Mouse (Mus musculus) limb, embryonic 15.5 days (tissue): ENCODE measurements around the gene Mertk. TPM values are rescaled to one million over a fixed set of nuclear protein-coding genes. Genes with fewer than 3 reads are reported as not detected.

Experiments used
- ATAC-seq: fragments of 200-750 bp; cut with Nextera tagmentation; 2 replicates; pipeline ENCODE4 v1.8.0; 2017; ENCODE audit warnings: low read depth, moderate TSS enrichment; ENCODE audit not compliant: insufficient number of reproducible peaks, low FRiP score, low TSS enrichment
- H3K27ac ChIP-seq: fragments of 300-500 bp; sonication (generic); 2 replicates; pipeline ENCODE4 v1.5.1; 2015; ENCODE audit warnings: moderate library complexity, mild to moderate bottlenecking, inconsistent platforms
- H3K27me3 ChIP-seq: fragments of 300-500 bp; sonication (generic); 2 replicates; pipeline ENCODE4 v1.6.1; 2015; ENCODE audit warnings: inconsistent platforms
- H3K36me3 ChIP-seq: fragments of 300-500 bp; sonication (generic); 2 replicates; pipeline ENCODE4 v1.6.1; 2015; ENCODE audit warnings: inconsistent platforms
- H3K4me1 ChIP-seq: fragments of 300-500 bp; sonication (generic); 2 replicates; pipeline ENCODE4 v1.6.1; 2015; ENCODE audit warnings: inconsistent platforms
- H3K4me2 ChIP-seq: fragments of 300-500 bp; sonication (generic); 2 replicates; pipeline ENCODE4 v1.6.1; 2015; ENCODE audit warnings: mild to moderate bottlenecking, inconsistent platforms
- H3K4me3 ChIP-seq: fragments of 300-500 bp; sonication (generic); 2 replicates; pipeline ENCODE4 v1.5.1; 2015; ENCODE audit warnings: mild to moderate bottlenecking, inconsistent platforms
- H3K9ac ChIP-seq: fragments of 300-500 bp; sonication (generic); 2 replicates; pipeline ENCODE4 v1.6.1; 2015; ENCODE audit warnings: inconsistent platforms
- H3K9me3 ChIP-seq: fragments of 300-500 bp; sonication (generic); 2 replicates; pipeline ENCODE4 v1.6.1; 2016; ENCODE audit warnings: inconsistent platforms
- WGBS: fragments of 180-500 bp; shearing (Covaris S2); methylation state at CpG from one replicate; pipeline ENCODE4 v1.1.7; 2015; 5-methylcytosine and 5-hydroxymethylcytosine counted together
- polyA plus RNA-seq: library from polyadenylated mRNA; unstranded; fragments of >200 nt; fragmentation: Nextera tagmentation; extraction: Ambion mirVana; gene quantifications from 2 replicates; pipeline ENCODE4 v1.2.1, GENCODE M21; 2015

The Mertk gene
- polyA plus RNA-seq, 1 experiment from 2014 or later = 10.7 TPM

DNA sequence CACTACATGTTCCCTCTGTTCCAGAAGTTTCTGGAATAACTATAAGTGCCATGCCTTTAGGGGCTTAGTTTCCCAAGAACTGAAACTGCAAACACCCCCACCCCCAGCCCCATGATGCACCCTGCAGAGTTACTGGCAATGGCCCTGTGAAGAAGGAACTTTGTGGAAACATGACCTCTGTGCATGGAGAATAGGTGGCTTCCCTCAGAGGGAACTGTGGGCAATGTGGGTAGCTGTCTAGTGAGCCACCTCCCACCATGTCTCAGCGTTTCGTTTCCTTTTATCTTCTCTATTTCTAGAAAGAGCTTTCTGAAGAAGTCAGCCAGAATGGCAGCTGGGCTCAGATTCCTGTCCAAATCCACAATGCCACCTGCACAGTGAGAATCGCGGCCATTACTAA lies 72.3 kb downstream of the Mertk start:
- H3K4me3 ChIP-seq = no peak overlapping the region
- no peak for ATAC-seq
- WGBS = 90% methylated on average over 4 of the region's 4 CpGs
- H3K27ac ChIP-seq = no peak overlapping the region
- H3K9ac ChIP-seq = no peak overlapping the region
- H3K4me1 ChIP-seq = no peaks in the 10 kb centered on the region
- no peak overlapping the region for H3K4me2 ChIP-seq
- H3K36me3 ChIP-seq = peaks cover 33% of the 10 kb centered on the region
- no peaks in the 10 kb centered on the region for H3K27me3 ChIP-seq
- no peaks in the 10 kb centered on the region for H3K9me3 ChIP-seq

DNA sequence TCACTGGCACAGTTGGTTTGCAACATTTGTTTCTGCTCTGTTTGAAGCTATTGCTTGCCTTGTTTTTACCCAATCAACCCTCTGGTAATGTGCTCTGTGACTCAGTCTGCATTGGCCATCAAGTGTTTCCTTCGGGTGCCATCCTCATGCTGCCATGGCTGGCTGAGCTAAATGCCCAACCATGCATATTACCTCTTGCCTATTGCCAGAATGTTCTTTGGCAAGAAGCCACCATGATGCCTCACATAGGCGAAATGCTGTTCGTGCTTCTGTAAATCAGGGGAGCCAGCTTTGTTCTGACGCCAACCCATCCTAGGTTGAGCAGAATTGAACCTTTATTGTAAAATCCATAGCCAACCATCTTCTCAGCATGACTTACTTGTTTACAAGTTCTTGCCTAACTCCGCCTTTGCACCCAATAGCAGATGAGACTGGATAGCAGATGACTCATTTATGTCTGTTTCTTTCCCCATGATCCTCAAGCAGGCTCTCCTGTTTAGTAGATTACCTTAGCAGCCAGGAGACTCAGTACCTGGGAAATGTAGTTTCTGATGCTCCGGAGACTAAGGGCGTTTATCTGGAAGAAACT lies 73.1 kb downstream of the Mertk start:
- ATAC-seq = no peak
- Histone ChIP-seq H3K9me3 (no peaks in the 10 kb centered on the region), H3K4me2 (no peak overlapping the region), H3K27ac (no peak overlapping the region), H3K36me3 (peaks cover 33% of the 10 kb centered on the region), H3K4me1 (no peaks in the 10 kb centered on the region), H3K4me3 (no peak overlapping the region), H3K9ac (no peak overlapping the region), H3K27me3 (no peaks in the 10 kb centered on the region)
- 93% methylated on average over 7 of the region's 7 CpGs for WGBS

- H3K27ac ChIP-seq = no peak overlapping the region
- H3K36me3 ChIP-seq = peaks cover 44% of the 10 kb centered on the region
- 92% methylated on average over 5 of the region's 5 CpGs for WGBS
- no peaks in the 10 kb centered on the region for H3K4me1 ChIP-seq
- ATAC-seq = no peak
- no peak overlapping the region for H3K9ac ChIP-seq
- H3K4me3 ChIP-seq = no peak overlapping the region
- H3K27me3 ChIP-seq = no peaks in the 10 kb centered on the region
- no peak overlapping the region for H3K4me2 ChIP-seq
- H3K9me3 ChIP-seq = no peaks in the 10 kb centered on the region
Measured at GRCm38 (mm10) chr2:128782231-128782630, 83.5 kb downstream of the Mertk start.

DNA sequence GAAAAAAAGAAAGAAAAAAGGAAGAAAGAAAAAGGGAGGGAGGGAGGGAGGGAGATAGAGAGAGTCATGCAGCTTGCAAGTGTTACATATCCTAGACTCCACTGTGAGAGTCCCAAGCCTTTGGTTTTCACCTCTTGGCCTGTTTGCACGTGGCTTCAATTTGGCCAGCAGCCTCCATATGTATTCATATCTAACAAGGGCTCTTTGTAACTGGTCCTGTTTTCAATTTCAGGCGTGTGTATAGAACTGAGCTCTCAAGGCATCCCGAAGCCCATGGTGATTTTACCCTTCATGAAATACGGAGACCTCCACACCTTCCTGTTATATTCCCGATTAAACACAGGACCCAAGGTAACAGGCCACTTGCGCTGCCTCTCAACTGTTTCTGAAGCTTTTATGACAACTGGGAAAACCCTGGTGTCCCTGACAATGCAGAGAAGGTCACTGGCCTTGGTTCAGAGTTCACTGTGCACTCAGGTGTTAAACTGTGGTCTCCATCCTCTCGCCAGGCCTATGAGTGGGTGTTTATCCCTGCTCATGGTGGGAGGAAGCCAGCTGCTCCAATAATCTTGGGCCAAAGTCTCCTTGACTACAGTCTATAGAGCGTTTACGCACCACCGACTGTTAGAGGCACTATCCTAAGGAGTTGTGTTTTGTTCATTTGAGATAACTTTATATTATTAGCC lies 85.0 kb downstream of the Mertk start:
- ATAC-seq = no peak
- Histone ChIP-seq H3K4me3 (no peak overlapping the region), H3K9ac (no peak overlapping the region), H3K4me1 (no peaks in the 10 kb centered on the region), H3K27me3 (no peaks in the 10 kb centered on the region), H3K27ac (no peak overlapping the region), H3K9me3 (no peaks in the 10 kb centered on the region), H3K36me3 (peaks cover 41% of the 10 kb centered on the region), H3K4me2 (no peak overlapping the region)
- WGBS = 62% methylated on average over 10 of the region's 10 CpGs

DNA sequence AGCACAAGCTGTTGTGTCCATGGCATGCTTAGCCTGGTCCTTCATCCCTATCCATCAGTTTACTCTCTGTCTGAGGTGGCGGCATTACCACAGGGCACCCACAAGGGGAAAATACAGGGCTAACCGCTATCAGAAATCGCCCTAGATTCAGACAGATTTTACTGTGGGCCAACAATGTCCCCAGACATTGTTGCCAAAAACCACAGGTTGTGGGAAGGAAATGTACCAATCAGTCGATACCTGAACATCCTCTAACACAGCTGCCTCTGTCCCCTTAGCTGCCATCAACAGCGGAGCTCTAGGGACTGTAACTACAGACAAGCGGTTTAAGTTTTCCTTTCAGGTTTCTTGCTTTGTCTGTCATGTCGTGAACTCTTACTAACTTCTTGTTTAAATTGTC lies 86.1 kb downstream of the Mertk start:
- Histone ChIP-seq H3K27me3 (no peaks in the 10 kb centered on the region), H3K4me3 (no peak overlapping the region), H3K4me2 (no peak overlapping the region), H3K4me1 (no peaks in the 10 kb centered on the region), H3K9ac (no peak overlapping the region), H3K27ac (no peak overlapping the region), H3K9me3 (no peaks in the 10 kb centered on the region), H3K36me3 (peaks cover 38% of the 10 kb centered on the region)
- no peak for ATAC-seq
- 89% methylated on average over 7 of the region's 7 CpGs for WGBS

DNA sequence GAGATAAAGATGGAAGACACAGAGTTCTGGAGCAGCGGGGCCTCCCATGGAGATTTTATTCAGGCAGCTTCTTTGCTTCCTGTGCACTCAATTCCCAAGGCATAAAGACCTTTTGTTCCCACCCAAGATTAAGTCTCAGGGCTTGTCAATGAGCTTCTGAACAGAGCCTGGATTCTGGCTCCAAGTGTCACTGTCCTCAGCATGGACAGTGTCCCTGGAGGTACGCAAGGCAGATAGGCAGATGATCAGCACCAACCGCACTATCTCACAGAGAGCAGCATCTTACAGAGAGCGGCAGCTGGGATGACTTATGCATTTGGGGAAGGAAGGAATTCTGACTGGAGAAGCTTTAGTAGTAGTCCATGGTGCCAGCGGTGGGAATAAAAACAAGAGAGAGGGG lies 87.6 kb downstream of the Mertk start:
- no peak for ATAC-seq
- Histone ChIP-seq H3K4me2 (no peak overlapping the region), H3K4me3 (no peak overlapping the region), H3K9ac (no peak overlapping the region), H3K27me3 (no peaks in the 10 kb centered on the region), H3K9me3 (no peaks in the 10 kb centered on the region), H3K27ac (no peak overlapping the region), H3K36me3 (peaks cover 42% of the 10 kb centered on the region), H3K4me1 (no peaks in the 10 kb centered on the region)
- 86% methylated on average over 5 of the region's 5 CpGs for WGBS

GRCm38 (mm10) chr2:128786795-128787194 lies 88.0 kb downstream of the Mertk start:
- Histone ChIP-seq H3K9ac (no peak overlapping the region), H3K4me1 (no peaks in the 10 kb centered on the region), H3K9me3 (no peaks in the 10 kb centered on the region), H3K36me3 (peaks cover 46% of the 10 kb centered on the region), H3K4me2 (no peak overlapping the region), H3K27me3 (no peaks in the 10 kb centered on the region), H3K27ac (no peak overlapping the region), H3K4me3 (no peak overlapping the region)
- 71% methylated on average over 1 of the region's 1 CpGs for WGBS
- no peak for ATAC-seq

DNA sequence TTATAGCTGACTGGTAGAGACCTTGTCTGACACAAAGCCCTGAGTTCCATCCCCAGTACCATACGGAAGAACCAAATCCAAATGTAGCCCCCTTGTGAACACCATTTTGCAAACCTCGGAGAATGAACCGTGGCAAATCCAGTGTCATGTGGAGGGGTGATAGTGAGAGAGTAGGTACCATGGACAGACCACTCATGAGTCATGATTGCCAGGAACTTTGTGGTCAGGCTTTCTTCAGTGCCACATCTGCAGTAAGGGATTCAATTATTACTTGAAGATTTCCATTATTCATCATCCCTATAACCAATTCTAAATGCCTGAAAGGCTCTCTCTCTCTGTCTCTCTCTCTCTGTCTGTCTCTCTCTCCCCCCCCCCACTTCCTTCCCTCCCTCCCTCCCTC lies 89.0 kb downstream of the Mertk start:
- Histone ChIP-seq H3K36me3 (peaks cover 43% of the 10 kb centered on the region), H3K4me2 (no peak overlapping the region), H3K4me1 (no peaks in the 10 kb centered on the region), H3K9me3 (no peaks in the 10 kb centered on the region), H3K4me3 (no peak overlapping the region), H3K9ac (no peak overlapping the region), H3K27ac (no peak overlapping the region), H3K27me3 (no peaks in the 10 kb centered on the region)
- no peak for ATAC-seq
- WGBS = 85% methylated on average over 3 of the region's 3 CpGs

- 83% methylated on average over 11 of the region's 11 CpGs for WGBS
- no peak for ATAC-seq
Measured at GRCm38 (mm10) chr2:128790875-128791614, 92.3 kb downstream of the Mertk start.

GRCm38 (mm10) chr2:128793958-128794357 lies 95.2 kb downstream of the Mertk start:
- Histone ChIP-seq H3K27ac (no peak overlapping the region), H3K36me3 (peaks cover 83% of the 10 kb centered on the region), H3K9me3 (no peaks in the 10 kb centered on the region), H3K27me3 (no peaks in the 10 kb centered on the region), H3K4me3 (no peak overlapping the region), H3K4me2 (no peak overlapping the region), H3K9ac (no peak overlapping the region), H3K4me1 (no peaks in the 10 kb centered on the region)
- no peak for ATAC-seq
- WGBS = 83% methylated on average over 6 of the region's 6 CpGs

More at GRCm38 (mm10) chr2:128790875-128791614, 92.3 kb downstream of the Mertk start:
- Histone ChIP-seq H3K36me3 (peaks cover 62% of the 10 kb centered on the region), H3K27ac (no peak overlapping the region), H3K4me1 (no peaks in the 10 kb centered on the region), H3K27me3 (no peaks in the 10 kb centered on the region), H3K4me3 (no peak overlapping the region), H3K4me2 (no peak overlapping the region), H3K9me3 (no peaks in the 10 kb centered on the region), H3K9ac (no peak overlapping the region)

GRCm38 (mm10) chr2:128796463-128796862 lies 97.7 kb downstream of the Mertk start:
- Histone ChIP-seq H3K4me3 (no peak overlapping the region), H3K27me3 (no peaks in the 10 kb centered on the region), H3K4me1 (no peaks in the 10 kb centered on the region), H3K9me3 (no peaks in the 10 kb centered on the region), H3K9ac (no peak overlapping the region), H3K27ac (no peak overlapping the region), H3K36me3 (peaks cover 89% of the 10 kb centered on the region), H3K4me2 (no peak overlapping the region)
- 81% methylated on average over 6 of the region's 6 CpGs for WGBS
- ATAC-seq = no peak

DNA sequence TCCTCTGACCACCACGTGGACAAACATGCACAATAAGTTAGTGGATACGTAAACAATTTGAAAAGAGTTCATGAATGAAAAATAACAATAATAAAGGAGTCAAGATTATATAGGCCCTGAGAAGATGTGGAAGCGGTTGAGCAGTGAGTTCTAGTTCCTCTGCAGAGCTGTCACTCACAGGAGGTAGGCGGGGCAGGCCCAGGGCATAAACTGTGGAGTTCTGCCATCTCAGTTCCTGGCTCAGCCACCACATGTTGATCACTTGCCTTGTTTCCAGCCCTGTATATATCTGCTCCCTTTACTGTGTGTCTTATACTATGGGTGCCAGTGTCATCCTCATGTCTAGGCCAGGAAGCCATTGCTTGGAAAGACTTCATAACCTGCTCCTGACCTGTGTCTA lies 104.7 kb downstream of the Mertk start:
- no peak for ATAC-seq
- no peak overlapping the region for H3K9ac ChIP-seq
- no peaks in the 10 kb centered on the region for H3K9me3 ChIP-seq
- H3K4me3 ChIP-seq = no peak overlapping the region
- WGBS = 90% methylated on average over 4 of the region's 4 CpGs
- H3K4me1 ChIP-seq = no peaks in the 10 kb centered on the region
- H3K4me2 ChIP-seq = no peak overlapping the region
- H3K36me3 ChIP-seq = peaks cover 41% of the 10 kb centered on the region
- no peak overlapping the region for H3K27ac ChIP-seq
- H3K27me3 ChIP-seq = no peaks in the 10 kb centered on the region
